Mouse (Mus musculus): Measurements from ENCODE around the gene Dalrd3.

Dalrd3 gene

GRCm38 (mm10) chr9:108569381-108570206, at the start of gene Dalrd3:
Gene Dalrd3, plus strand, starts transcription at chr9:108569886.
- DNase-seq, result peak; percentile 87 to 94

GRCm38 (mm10) chr9:108521604-108522003, 48.1 kb upstream of the Dalrd3 start:
- DNase-seq, result no peak

GRCm38 (mm10) chr9:108523341-108523740, 46.3 kb upstream of the Dalrd3 start:
- no peak for DNase-seq

- no peak for DNase-seq
These were observed 44.3 kb upstream of the Dalrd3 start for GRCm38 (mm10) chr9:108525400-108525799.

- DNase-seq, result no peak
These were observed 38.7 kb upstream of the Dalrd3 start for GRCm38 (mm10) chr9:108530954-108531353.

- DNase-seq, result no peak
These were observed 38.2 kb upstream of the Dalrd3 start for GRCm38 (mm10) chr9:108531496-108531895.

GRCm38 (mm10) chr9:108540846-108541245, 28.8 kb upstream of the Dalrd3 start:
- no peak for DNase-seq

GRCm38 (mm10) chr9:108545986-108546385, 23.7 kb upstream of the Dalrd3 start:
- no peak for DNase-seq

GRCm38 (mm10) chr9:108546875-108547274, 22.8 kb upstream of the Dalrd3 start:
- no peak for DNase-seq

GRCm38 (mm10) chr9:108559169-108559568, 10.5 kb upstream of the Dalrd3 start:
- DNase-seq, result no peak

GRCm38 (mm10) chr9:108560227-108560841, 9.4 kb upstream of the Dalrd3 start, which contains the start of gene Impdh2:
Gene Impdh2, plus strand, starts transcription at chr9:108560286.
- DNase-seq, result peak; percentile 89 to 91

GRCm38 (mm10) chr9:108563671-108564070, 6.0 kb upstream of the Dalrd3 start:
- no peak for DNase-seq

- DNase-seq, result no peak
These were observed 5.6 kb upstream of the Dalrd3 start for GRCm38 (mm10) chr9:108564131-108564530.

- peak in 1 of 2 experiments; percentile 30 for DNase-seq
These were observed 3.5 kb upstream of the Dalrd3 start for GRCm38 (mm10) chr9:108565881-108566814.

GRCm38 (mm10) chr9:108566815-108567776, 2.6 kb upstream of the Dalrd3 start, which contains the start of gene Ndufaf3:
Gene Ndufaf3, minus strand, starts transcription at chr9:108567434.
- DNase-seq, result peak; percentile 97

- DNase-seq, result no peak
These were observed 1.7 kb upstream of the Dalrd3 start for GRCm38 (mm10) chr9:108567931-108568419.

- DNase-seq, result no peak
These were observed 1.2 kb upstream of the Dalrd3 start for GRCm38 (mm10) chr9:108568511-108568921.

GRCm38 (mm10) chr9:108570207-108570896, 666 bp downstream of the Dalrd3 start:
- DNase-seq, result peak; percentile 66 to 75

- DNase-seq, result no peak
These were observed 1.8 kb downstream of the Dalrd3 start for GRCm38 (mm10) chr9:108571401-108571973.

- DNase-seq, result no peak
These were observed 2.6 kb downstream of the Dalrd3 start for GRCm38 (mm10) chr9:108572321-108572720.
